Mouse (Mus musculus) liver, postnatal 0 days (tissue): ENCODE data around the gene Prpf40a. TPM values are rescaled to one million over a fixed set of nuclear protein-coding genes. Genes with fewer than 3 reads are reported as not detected.

Source experiments
- ATAC-seq: fragments of 200-750 bp; cut with Nextera tagmentation; 2 replicates; pipeline ENCODE4 v1.8.0; 2017; ENCODE audit warnings: mild to moderate bottlenecking, moderate library complexity
- DNase-seq: peaks from one replicate; pipeline ENCODE4 v3.0.0-alpha.2; 2016
- H3K27ac ChIP-seq: fragments of 300-500 bp; sonication (generic); 2 replicates; pipeline ENCODE4 v1.5.1; 2014; ENCODE audit warnings: antibody characterized with exemption, moderate library complexity, mild to moderate bottlenecking, low read depth
- H3K27me3 ChIP-seq: fragments of 300-500 bp; sonication (generic); 2 replicates; pipeline ENCODE4 v1.6.1; 2014; ENCODE audit warnings: low read length, control low read depth, mixed read lengths; ENCODE audit not compliant: insufficient read depth
- H3K36me3 ChIP-seq: fragments of 300-500 bp; sonication (generic); replicated peaks from 2 replicates; pipeline ENCODE4 v1.6.1; 2014; ENCODE audit warnings: mild to moderate bottlenecking, control low read depth, low read length, moderate library complexity, mixed read lengths; ENCODE audit not compliant: insufficient read depth
- H3K4me1 ChIP-seq: fragments of 300-500 bp; sonication (generic); 2 replicates; pipeline ENCODE4 v1.6.1; 2014; ENCODE audit warnings: antibody characterized with exemption, mild to moderate bottlenecking, control low read depth; ENCODE audit not compliant: insufficient read depth
- H3K4me2 ChIP-seq: fragments of 300-500 bp; sonication (generic); 2 replicates; pipeline ENCODE4 v1.6.1; 2014; ENCODE audit warnings: low read depth, mild to moderate bottlenecking, low read length, moderate library complexity, mixed read lengths
- H3K4me3 ChIP-seq: fragments of 300-500 bp; sonication (generic); 2 replicates; pipeline ENCODE4 v1.5.1; 2014; ENCODE audit warnings: low read depth, low read length
- H3K9ac ChIP-seq: fragments of 300-500 bp; sonication (generic); replicated peaks from 2 replicates; pipeline ENCODE4 v1.6.1; 2014; ENCODE audit warnings: mild to moderate bottlenecking, moderate library complexity
- H3K9me3 ChIP-seq: fragments of 300-500 bp; sonication (generic); 2 replicates; pipeline ENCODE4 v1.6.1; 2016; ENCODE audit warnings: mild to moderate bottlenecking, control low read depth, low read length, mixed read lengths
- CTCF ChIP-seq: sonication (generic); IDR thresholded peaks from 2 replicates; pipeline ENCODE4 v1.5.1; 2016; ENCODE audit warnings: antibody characterized with exemption, low read depth
- EP300 ChIP-seq: IDR thresholded peaks from 2 replicates; pipeline ENCODE4 v1.6.1; 2016; ENCODE audit warnings: antibody characterized with exemption, low read depth, mild to moderate bottlenecking
- WGBS: fragments of 180-500 bp; shearing (Covaris S2); extraction: QIAGEN DNeasy Blood & Tissue Kit; methylation state at CpG from one replicate; pipeline ENCODE4 v1.1.7; 2014; ENCODE audit not compliant: insufficient replicate concordance; 5-methylcytosine and 5-hydroxymethylcytosine counted together
- polyA plus RNA-seq: library from polyadenylated mRNA; unstranded; fragments of >200 nt; fragmentation: Nextera tagmentation; extraction: Ambion mirVana; gene quantifications from 2 replicates; pipeline ENCODE4 v1.2.1, GENCODE M21; 2015

Gene Prpf40a
- polyA plus RNA-seq, 1 experiment from 2014 or later = 57.9 TPM

DNA sequence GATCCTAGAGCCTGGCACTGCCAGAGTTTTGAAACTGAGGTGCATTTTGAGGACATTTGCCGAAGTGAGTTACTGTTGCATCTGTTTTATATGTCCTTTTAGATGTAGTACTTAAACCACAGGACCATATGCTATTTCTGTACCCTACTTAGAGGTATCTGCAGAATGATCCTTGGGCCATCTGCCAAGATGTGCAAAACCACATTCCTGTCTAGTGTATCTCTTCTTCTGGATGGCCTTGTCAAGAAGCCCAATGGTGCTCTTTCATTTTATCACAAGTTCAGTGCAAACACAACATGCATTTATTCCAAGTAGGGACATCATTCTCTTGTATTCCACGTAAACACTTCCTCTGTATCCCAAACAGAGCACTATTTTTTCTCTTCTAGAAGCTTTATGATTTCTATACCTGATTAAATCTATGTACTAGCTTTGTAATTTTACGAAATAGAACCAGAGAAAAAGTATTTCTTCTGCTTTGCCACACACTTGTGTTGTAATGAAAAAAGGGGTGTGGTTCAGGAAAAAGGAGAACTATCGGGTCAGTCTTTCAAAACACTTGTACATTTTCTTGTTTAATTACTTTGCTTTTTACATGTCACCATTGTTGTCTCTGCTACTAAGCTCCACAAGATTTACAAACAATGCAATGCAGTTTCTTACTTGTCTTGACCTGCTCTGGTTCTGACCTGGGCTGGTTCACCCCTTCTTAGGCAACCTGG is 9.2 kb upstream of the Prpf40a start:
- 65% methylated on average over 4 of the region's 4 CpGs for WGBS
- 0 out of 2 replicates have a peak, but pooled peaks have one; percentile 13 for TF ChIP-seq EP300
- TF ChIP-seq CTCF = no peak
- DNase-seq = no peak

DNA sequence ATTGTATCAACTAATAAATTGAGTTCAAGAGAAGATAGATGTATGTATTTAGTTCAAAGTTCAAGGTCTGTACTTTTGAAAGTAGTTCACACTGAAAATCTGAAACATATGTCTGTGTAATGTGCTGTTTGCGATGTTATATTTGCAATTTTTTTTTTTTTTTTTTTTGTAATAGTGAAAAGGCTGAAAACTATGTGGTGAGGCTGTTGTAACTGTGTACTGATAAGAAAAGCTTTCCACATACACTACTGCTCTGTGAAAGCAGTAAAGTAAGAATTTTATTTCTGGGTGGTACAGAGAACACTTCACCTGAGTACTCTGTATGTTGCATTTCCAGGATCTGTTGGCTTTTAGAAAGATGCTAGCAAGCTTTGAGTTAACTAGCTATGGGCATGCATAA is 8.1 kb upstream of the Prpf40a start:
- Histone ChIP-seq H3K27me3 (no peaks in the 10 kb centered on the region), H3K4me1 (no peaks in the 10 kb centered on the region), H3K9me3 (no peaks in the 10 kb centered on the region), H3K4me3 (no peak overlapping the region), H3K9ac (no peak overlapping the region), H3K36me3 (peaks cover 39% of the 10 kb centered on the region), H3K4me2 (no peak overlapping the region), H3K27ac (no peak overlapping the region)
- 85% methylated on average over 1 of the region's 1 CpGs for WGBS
- TF ChIP-seq CTCF (no peak), EP300 (no peak)
- DNase-seq (no peak), ATAC-seq (no peak)

More for the DNA sequence above, 9.2 kb upstream of the Prpf40a start:
- ATAC-seq = no peak
- H3K27ac ChIP-seq = 0 out of 2 replicates have a peak overlapping the region, but pooled peaks have one; percentile 13
- no peaks in the 10 kb centered on the region for H3K4me1 ChIP-seq
- peaks cover 37% of the 10 kb centered on the region for H3K36me3 ChIP-seq
- no peaks in the 10 kb centered on the region for H3K27me3 ChIP-seq
- H3K4me2 ChIP-seq = peak overlapping the region; percentile 16; the same call in 1 of the 2 replicates
- H3K9me3 ChIP-seq = no peaks in the 10 kb centered on the region
- no peak overlapping the region for H3K9ac ChIP-seq
- no peak overlapping the region for H3K4me3 ChIP-seq

DNA sequence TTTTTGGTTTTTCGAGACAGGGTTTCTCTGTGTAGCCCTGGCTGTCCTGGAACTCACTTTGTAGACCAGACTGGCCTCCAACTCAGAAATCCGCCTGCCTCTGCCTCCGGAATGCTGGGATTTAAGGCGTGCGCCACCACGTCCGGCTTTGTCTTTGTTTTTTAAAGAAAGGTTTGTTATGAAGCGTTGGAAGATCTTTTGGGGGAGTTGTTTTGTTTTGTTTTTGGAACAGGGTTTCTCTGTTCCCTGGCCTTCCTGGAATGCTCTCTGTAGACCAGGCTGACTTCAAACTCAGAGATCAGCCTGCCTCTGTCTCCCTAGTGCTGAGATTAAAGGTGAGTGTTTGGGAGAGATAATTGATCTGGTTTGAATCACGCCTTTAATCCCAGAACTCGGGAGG is 5.3 kb upstream of the Prpf40a start:
- H3K4me1 ChIP-seq = 0 out of 2 replicates have a peak, but pooled peaks cover 3% of the 10 kb centered on the region
- H3K27me3 ChIP-seq = no peaks in the 10 kb centered on the region
- H3K9ac ChIP-seq = no peak overlapping the region
- H3K9me3 ChIP-seq = no peaks in the 10 kb centered on the region
- ATAC-seq (no peak), DNase-seq (no peak)
- no peak overlapping the region for H3K27ac ChIP-seq
- H3K4me2 ChIP-seq = no peak overlapping the region
- no peak overlapping the region for H3K4me3 ChIP-seq
- WGBS = 91% methylated on average over 10 of the region's 10 CpGs
- TF ChIP-seq CTCF = no peak
- TF ChIP-seq EP300 = no peak
- peaks cover 36% of the 10 kb centered on the region for H3K36me3 ChIP-seq

DNA sequence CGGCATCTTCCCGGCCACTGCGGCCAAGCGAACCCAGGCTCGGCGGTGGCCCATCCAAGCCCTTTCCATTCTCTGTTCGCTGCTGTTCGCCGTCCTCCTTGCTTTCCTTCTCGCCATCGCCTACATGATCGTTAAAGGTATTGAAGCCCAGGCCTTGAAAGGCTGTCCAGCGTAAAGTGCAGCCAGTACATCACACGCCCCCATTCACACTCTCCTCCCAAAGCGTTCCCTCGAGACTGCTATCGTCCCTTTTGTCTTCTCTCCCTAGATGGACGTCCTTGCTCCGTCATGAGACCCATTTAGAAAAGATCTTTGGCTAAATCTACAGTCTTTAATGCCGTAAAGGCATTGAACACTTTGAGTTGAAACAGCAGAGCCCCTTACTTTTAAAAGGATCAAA is 1.3 kb upstream of the Prpf40a start:
- peak overlapping the region; percentile 86 for H3K4me3 ChIP-seq
- H3K9me3 ChIP-seq = no peaks in the 10 kb centered on the region
- TF ChIP-seq CTCF (no peak), EP300 (no peak)
- peaks cover 12% of the 10 kb centered on the region for H3K4me1 ChIP-seq
- H3K9ac ChIP-seq = peak overlapping the region; percentile 94
- under 1% methylated on average over 20 of the region's 20 CpGs for WGBS
- H3K27me3 ChIP-seq = no peaks in the 10 kb centered on the region
- DNase-seq (no peak), ATAC-seq (no peak)
- H3K36me3 ChIP-seq = peaks cover 33% of the 10 kb centered on the region
- H3K4me2 ChIP-seq = peak overlapping the region; percentile 95
- peak overlapping the region; percentile 100 for H3K27ac ChIP-seq

DNA sequence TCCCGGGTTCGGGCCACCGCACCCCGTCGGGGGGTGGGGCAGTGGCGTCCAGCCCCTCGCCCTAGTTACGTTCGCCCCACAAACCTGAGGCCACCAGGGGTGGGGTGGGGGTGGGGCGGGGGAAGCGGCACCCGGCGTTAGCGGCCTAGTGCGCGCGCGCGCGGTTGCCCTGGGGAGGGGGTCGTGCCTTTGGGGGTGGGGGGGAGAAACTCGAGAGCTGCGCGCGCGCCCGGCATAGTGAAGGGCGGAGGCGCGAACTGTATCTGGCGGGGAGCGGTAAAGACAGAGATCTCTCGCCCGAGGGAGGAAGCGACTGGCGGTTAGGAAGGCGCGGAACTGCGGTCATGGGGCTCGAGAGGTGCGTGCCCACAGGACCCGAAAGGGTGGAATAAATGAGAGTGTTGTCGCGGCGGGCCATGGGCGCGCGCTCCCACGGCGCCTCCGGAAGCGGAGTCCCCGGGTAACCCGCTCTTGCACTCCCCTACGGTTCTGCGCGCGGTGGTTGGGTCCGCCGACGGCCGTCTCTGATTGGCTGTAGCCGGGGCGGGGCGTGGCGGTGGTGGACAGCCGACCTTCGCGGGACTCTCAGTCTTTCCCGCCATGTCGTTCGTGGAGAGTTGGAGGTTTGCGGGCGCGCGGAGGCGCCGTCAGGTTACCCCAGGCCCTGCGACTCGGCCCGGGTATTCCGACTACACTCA is 588 bp upstream of the Prpf40a start, which contains the start of gene Arl6ip6:
Gene Arl6ip6 (plus strand): TSS at position 204 of the 698 bp plus-strand sequence.
- under 1% methylated on average over 65 of the region's 82 CpGs for WGBS
- TF ChIP-seq CTCF = no peak
- peak; percentile 66; the same call in 1 of the 2 replicates for TF ChIP-seq EP300
- peaks cover 12% of the 10 kb centered on the region for H3K4me1 ChIP-seq

DNA sequence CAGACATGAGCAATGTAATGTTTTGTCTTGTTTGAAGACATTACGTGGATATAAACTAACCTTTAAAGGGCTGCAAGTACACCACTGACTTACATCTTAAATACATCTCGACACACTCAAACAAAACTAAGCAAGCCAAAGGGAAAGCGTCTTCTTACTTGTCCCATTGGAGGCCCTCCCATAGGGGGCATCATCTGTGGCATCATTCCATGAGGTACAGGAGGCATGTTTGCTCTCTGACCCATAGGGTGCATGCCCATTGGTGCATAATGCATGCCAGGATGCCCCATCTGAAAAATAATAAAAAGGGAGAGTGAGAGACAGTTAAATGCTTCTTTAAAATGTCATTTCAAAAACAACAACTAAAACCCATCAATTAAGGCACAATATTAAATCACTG is 1.3 kb downstream of the Prpf40a start:
- H3K9ac ChIP-seq = peak overlapping the region; percentile 35; the same call in 1 of the 2 replicates
- DNase-seq = peak; percentile 24

More for the DNA sequence above, 588 bp upstream of the Prpf40a start, which contains the start of gene Arl6ip6:
- H3K27me3 ChIP-seq = no peaks in the 10 kb centered on the region
- ATAC-seq = peak; percentile 84
- peak within 1 kb of the TSS; percentile 86 for H3K4me3 ChIP-seq
- no peaks in the 10 kb centered on the region for H3K9me3 ChIP-seq
- H3K27ac ChIP-seq = peak within 1 kb of the TSS; percentile 100
- peak; percentile 99 for DNase-seq
- peak within 1 kb of the TSS; percentile 94 for H3K9ac ChIP-seq
- H3K36me3 ChIP-seq = peaks cover 28% of the 10 kb centered on the region
- peak within 1 kb of the TSS; percentile 95 for H3K4me2 ChIP-seq

More for the DNA sequence above, 1.3 kb downstream of the Prpf40a start:
- Histone ChIP-seq H3K4me2 (peak overlapping the region; percentile 68), H3K9me3 (no peaks in the 10 kb centered on the region), H3K4me3 (peak overlapping the region; percentile 86), H3K4me1 (peaks cover 12% of the 10 kb centered on the region), H3K27ac (no peak overlapping the region), H3K36me3 (peaks cover 13% of the 10 kb centered on the region), H3K27me3 (no peaks in the 10 kb centered on the region)
- 66% methylated on average over 3 of the region's 3 CpGs for WGBS
- TF ChIP-seq CTCF (peak; percentile 46), EP300 (no peak)
- ATAC-seq = no peak
